Comparison of ENCODE assay signal across 7 mouse cellular contexts in genomic region chr4:82499238-82499637, GRCm38 (mm10).
DNase-seq lines count a peak whose midpoint lies in the region; ATAC-seq and TF ChIP-seq lines count a peak whose summit lies in the region.

No protein-coding gene starts in this region.

- peaks cover 8% of the 10 kb centered on the region for H3K4me1 ChIP-seq in cortical plate, adult 2 months (ENCODE audit: control insufficient read depth, insufficient read depth, low read length)
- H3K4me1 ChIP-seq in heart, postnatal 0 days (ENCODE audit: control insufficient read depth, insufficient read depth): peaks cover 50% of the 10 kb centered on the region
- no peaks in the 10 kb centered on the region for H3K4me1 ChIP-seq in midbrain, postnatal 0 days (ENCODE audit: insufficient read depth, low read length)

- H3K27ac ChIP-seq in left cerebral cortex, adult 2 months: peak overlapping the region; percentile 80
- peak overlapping the region; percentile 43 for H3K27ac ChIP-seq in cortical plate, adult 2 months (ENCODE audit: insufficient read depth, low read length)
- H3K27ac ChIP-seq in heart, postnatal 0 days (ENCODE audit: low read depth): peak overlapping the region; percentile 83
- H3K27ac ChIP-seq in midbrain, postnatal 0 days (ENCODE audit: low read depth, low read length): peak overlapping the region; percentile 21; the same call in 1 of the 2 replicates

- no peaks in the 10 kb centered on the region for H3K9me3 ChIP-seq in heart, postnatal 0 days (replicated peaks; ENCODE audit: control insufficient read depth, low read length)
- no peaks in the 10 kb centered on the region for H3K9me3 ChIP-seq in midbrain, postnatal 0 days (ENCODE audit: low read length)

- H3K9ac ChIP-seq in heart, postnatal 0 days (replicated peaks; ENCODE audit: low read depth, low read length): peak overlapping the region; percentile 12; the same call in 1 of the 2 replicates
- no peak overlapping the region for H3K9ac ChIP-seq in midbrain, postnatal 0 days (replicated peaks; ENCODE audit: low read length, poor library complexity, severe bottlenecking)

- peaks cover 9% of the 10 kb centered on the region for H3K36me3 ChIP-seq in heart, postnatal 0 days (replicated peaks; ENCODE audit: control insufficient read depth, insufficient read depth, low read length)
- no peaks in the 10 kb centered on the region for H3K36me3 ChIP-seq in midbrain, postnatal 0 days (ENCODE audit: insufficient read depth, low read length)

- TF ChIP-seq EP300 in heart, postnatal 0 days (IDR thresholded peaks at IDR 0.05; ENCODE audit: low read depth): 0 out of 2 replicates have a peak, but pooled peaks have one; percentile 42

- no peak for TF ChIP-seq CTCF in left cerebral cortex, adult 2 months (IDR thresholded peaks at IDR 0.05)
- TF ChIP-seq CTCF in cortical plate, adult 2 months (IDR thresholded peaks at IDR 0.05; ENCODE audit: extremely low read depth, insufficient read depth, low read length): no peak
- TF ChIP-seq CTCF in heart, postnatal 0 days (IDR thresholded peaks at IDR 0.05; ENCODE audit: low read depth): no peak
- no peak for TF ChIP-seq CTCF in midbrain, postnatal 0 days (IDR thresholded peaks at IDR 0.05)

- H3K4me2 ChIP-seq in heart, postnatal 0 days (ENCODE audit: low read depth, low read length): peak overlapping the region; percentile 95
- peak overlapping the region; percentile 40 for H3K4me2 ChIP-seq in midbrain, postnatal 0 days (ENCODE audit: low read depth, low read length, poor library complexity, severe bottlenecking)

- no peaks in the 10 kb centered on the region for H3K27me3 ChIP-seq in heart, postnatal 0 days (ENCODE audit: control insufficient read depth, insufficient read depth, low read length)
- H3K27me3 ChIP-seq in midbrain, postnatal 0 days (ENCODE audit: insufficient read depth, low read length): no peaks in the 10 kb centered on the region

- DNase-seq in left cerebral cortex, adult 2 months (ENCODE audit: extremely low spot score in 1 of 2, low spot score in 2 of 2): no peak
- DNase-seq in left cerebral cortex, adult 18-20 months (ENCODE audit: low spot score in 2 of 2): no peak
- peak; percentile 87 for DNase-seq in heart, postnatal 0 days (ENCODE audit: low spot score)
- DNase-seq in midbrain, postnatal 0 days (ENCODE audit: low spot score): peak; percentile 68
- no peak for DNase-seq in natural killer cell, adult 2 months (ENCODE audit: low spot score in 2 of 2)
- DNase-seq in thymus, postnatal 25 days: no peak

- WGBS in heart, postnatal 0 days: 25% methylated on average over 5 of the region's 5 CpGs
- WGBS in midbrain, postnatal 0 days: 51% methylated on average over 5 of the region's 5 CpGs

- no peak for TF ChIP-seq POLR2A in cortical plate, adult 2 months (IDR thresholded peaks at IDR 0.05; ENCODE audit: extremely low read depth, insufficient read depth, low read length)

- H3K4me3 ChIP-seq in left cerebral cortex, adult 2 months: peak overlapping the region; percentile 42
- H3K4me3 ChIP-seq in cortical plate, adult 2 months (ENCODE audit: insufficient read depth, low read length): peak overlapping the region; percentile 20
- H3K4me3 ChIP-seq in heart, postnatal 0 days (ENCODE audit: low read depth, low read length): peak overlapping the region; percentile 97; the same call in 1 of the 2 replicates
- peak overlapping the region; percentile 69 for H3K4me3 ChIP-seq in midbrain, postnatal 0 days (ENCODE audit: low read depth, low read length)

- peak; percentile 83 for ATAC-seq in heart, postnatal 0 days (ENCODE audit: insufficient read depth, low read depth)
- ATAC-seq in midbrain, postnatal 0 days (ENCODE audit: low FRiP score): no peak

- intact Hi-C loops in left cerebral cortex, adult 2 months (cut with DNase I): loop anchor here (5.0 kb wide), 1 partner anchor 62 kb away; no protein-coding TSS in a partner anchor

Comparison
In these comparisons a context has a peak if more than half of its experiments do, and no peak if none do; other contexts are left out.
1. DNase-seq: peak in heart, postnatal 0 days (single experiment) and midbrain, postnatal 0 days (single experiment); none in left cerebral cortex, adult 2 months (0 of 2), left cerebral cortex, adult 18-20 months (0 of 2), natural killer cell, adult 2 months (0 of 2) and thymus, postnatal 25 days (single experiment).
2. H3K27ac ChIP-seq: peak in every context shown above with its lines; median percentile 83 in heart, postnatal 0 days; 80 in left cerebral cortex, adult 2 months; 43 in cortical plate, adult 2 months; 21 in midbrain, postnatal 0 days.
3. H3K4me3 ChIP-seq: peak in every context shown above with its lines; median percentile 97 in heart, postnatal 0 days; 69 in midbrain, postnatal 0 days; 42 in left cerebral cortex, adult 2 months; 20 in cortical plate, adult 2 months.